18 mouse cellular contexts compared by ENCODE assay signal in the genomic region with DNA sequence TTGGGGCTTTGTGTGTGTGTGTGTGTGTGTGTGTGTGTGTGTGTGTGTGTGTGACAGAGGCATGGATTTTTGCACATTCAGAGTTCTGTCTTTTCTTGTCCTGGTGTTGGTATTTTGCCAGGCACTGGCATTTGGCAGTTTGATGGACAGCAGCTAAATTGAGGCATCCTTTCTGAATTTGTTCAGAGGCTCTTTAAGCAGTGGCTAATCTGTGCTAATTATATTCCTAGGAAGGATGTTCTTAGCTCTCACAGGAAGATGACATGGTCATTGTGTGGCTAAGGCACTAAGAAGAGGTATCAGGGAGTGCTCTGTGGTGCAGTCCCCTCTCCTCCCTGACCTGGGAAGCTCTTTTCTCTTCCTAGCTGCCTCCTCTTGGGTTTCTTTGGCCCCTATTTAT.
DNase-seq lines count a peak whose midpoint lies in the region; ATAC-seq and TF ChIP-seq lines count a peak whose summit lies in the region.
"Had no signal": no experiment of that assay in that cellular context is flagged by ENCODE, and none has a peak within 500 bp of the region (broad histone marks: within the 10 kb centered on the region; RNA-seq: fewer than 3 reads in every experiment).

No protein-coding gene starts in this region.

- intact Hi-C loops in gastrocnemius, adult 2 months (cut with DNase I): no loop called here

- peaks cover 18% of the 10 kb centered on the region; the same call in 1 of the 2 replicates for H3K36me3 ChIP-seq in heart, embryonic 10.5 days
- H3K36me3 ChIP-seq in midbrain, embryonic 11.5 days (ENCODE audit: control insufficient read depth, insufficient read depth, low read length): no peaks in the 10 kb centered on the region
- H3K36me3 ChIP-seq in midbrain, embryonic 16.5 days (ENCODE audit: control insufficient read depth, insufficient read depth, low read length): no peaks in the 10 kb centered on the region
- no peaks in the 10 kb centered on the region for H3K36me3 ChIP-seq in forebrain, embryonic 13.5 days (ENCODE audit: poor library complexity, severe bottlenecking)
- H3K36me3 ChIP-seq: hindbrain, embryonic 12.5 days; kidney, embryonic 15.5 days; liver, embryonic 12.5 days had no signal

- H3K4me2 ChIP-seq in midbrain, embryonic 11.5 days: no peak overlapping the region
- no peak overlapping the region for H3K4me2 ChIP-seq in midbrain, embryonic 16.5 days (ENCODE audit: low read length)
- H3K4me2 ChIP-seq in forebrain, embryonic 13.5 days: no peak overlapping the region
- H3K4me2 ChIP-seq: hindbrain, embryonic 12.5 days; kidney, embryonic 15.5 days; liver, embryonic 12.5 days; lung, embryonic 14.5 days had no signal

- TF ChIP-seq CTCF in gastrocnemius, adult 2 months (IDR thresholded peaks at IDR 0.05): no peak

- H3K4me3 ChIP-seq in heart, embryonic 10.5 days: no peak overlapping the region
- no peak overlapping the region for H3K4me3 ChIP-seq in midbrain, embryonic 11.5 days (ENCODE audit: low read depth, low read length)
- H3K4me3 ChIP-seq in midbrain, embryonic 16.5 days (ENCODE audit: low read depth, low read length): no peak overlapping the region
- H3K4me3 ChIP-seq in forebrain, embryonic 13.5 days: no peak overlapping the region
- no peak overlapping the region for H3K4me3 ChIP-seq in gastrocnemius, adult 2 months
- H3K4me3 ChIP-seq: hindbrain, embryonic 12.5 days; kidney, embryonic 15.5 days; liver, embryonic 12.5 days had no signal

- peak; percentile 58; the same call in 1 of the 2 replicates for ATAC-seq in midbrain, embryonic 11.5 days (ENCODE audit: low FRiP score)
- no peak for ATAC-seq in midbrain, embryonic 16.5 days
- ATAC-seq in forebrain, embryonic 13.5 days: peak; percentile 58
- ATAC-seq: inflammation-experienced regulatory T-cells, adult 6 months; liver, embryonic 12.5 days had no signal

- H3K9me3 ChIP-seq in heart, embryonic 10.5 days: no peaks in the 10 kb centered on the region
- no peaks in the 10 kb centered on the region for H3K9me3 ChIP-seq in midbrain, embryonic 11.5 days (ENCODE audit: control insufficient read depth, low read length)
- H3K9me3 ChIP-seq in midbrain, embryonic 16.5 days (replicated peaks; ENCODE audit: control insufficient read depth, low read length, poor library complexity, severe bottlenecking): no peaks in the 10 kb centered on the region
- no peaks in the 10 kb centered on the region for H3K9me3 ChIP-seq in forebrain, embryonic 13.5 days (replicated peaks)
- H3K9me3 ChIP-seq: hindbrain, embryonic 12.5 days; kidney, embryonic 15.5 days; liver, embryonic 12.5 days had no signal

- H3K27ac ChIP-seq in heart, embryonic 10.5 days: peak overlapping the region; percentile 29
- no peak overlapping the region for H3K27ac ChIP-seq in midbrain, embryonic 11.5 days (ENCODE audit: low read depth, low read length)
- no peak overlapping the region for H3K27ac ChIP-seq in midbrain, embryonic 16.5 days (ENCODE audit: low read length)
- 0 out of 2 replicates have a peak overlapping the region, but pooled peaks have one; percentile 31 for H3K27ac ChIP-seq in forebrain, embryonic 13.5 days
- H3K27ac ChIP-seq in gastrocnemius, adult 2 months: no peak overlapping the region
- H3K27ac ChIP-seq: hindbrain, embryonic 12.5 days; kidney, embryonic 15.5 days; liver, embryonic 12.5 days had no signal

- H3K4me1 ChIP-seq in heart, embryonic 10.5 days: peaks cover 14% of the 10 kb centered on the region
- H3K4me1 ChIP-seq in midbrain, embryonic 11.5 days (ENCODE audit: control insufficient read depth, insufficient read depth, low read length): 0 out of 2 replicates have a peak, but pooled peaks cover 4% of the 10 kb centered on the region
- H3K4me1 ChIP-seq in midbrain, embryonic 16.5 days (ENCODE audit: control insufficient read depth, insufficient read depth, low read length): no peaks in the 10 kb centered on the region
- peaks cover 12% of the 10 kb centered on the region for H3K4me1 ChIP-seq in forebrain, embryonic 13.5 days
- H3K4me1 ChIP-seq: hindbrain, embryonic 12.5 days; liver, embryonic 12.5 days had no signal

- H3K9ac ChIP-seq in midbrain, embryonic 11.5 days (ENCODE audit: low read length): no peak overlapping the region
- H3K9ac ChIP-seq in midbrain, embryonic 16.5 days (ENCODE audit: low read depth, low read length): no peak overlapping the region
- H3K9ac ChIP-seq in forebrain, embryonic 13.5 days: no peak overlapping the region
- H3K9ac ChIP-seq: hindbrain, embryonic 12.5 days; kidney, embryonic 15.5 days; liver, embryonic 12.5 days; lung, embryonic 14.5 days had no signal

- H3K27me3 ChIP-seq in heart, embryonic 10.5 days (ENCODE audit: insufficient read depth, poor library complexity, severe bottlenecking): no peaks in the 10 kb centered on the region
- H3K27me3 ChIP-seq in midbrain, embryonic 11.5 days (ENCODE audit: control insufficient read depth, insufficient read depth, low read length): no peaks in the 10 kb centered on the region
- H3K27me3 ChIP-seq in midbrain, embryonic 16.5 days (ENCODE audit: control insufficient read depth, insufficient read depth, low read depth, low read length): no peaks in the 10 kb centered on the region
- no peaks in the 10 kb centered on the region for H3K27me3 ChIP-seq in forebrain, embryonic 13.5 days
- H3K27me3 ChIP-seq: hindbrain, embryonic 12.5 days; kidney, embryonic 15.5 days; liver, embryonic 12.5 days had no signal

- no peak for DNase-seq in heart, embryonic 10.5 days (ENCODE audit: low spot score)
- no peak for DNase-seq in heart, postnatal 4 days
- DNase-seq in midbrain, embryonic 11.5 days (ENCODE audit: low spot score, missing footprints): no peak
- peak; percentile 26 for DNase-seq in Muller cell, postnatal 12 days (ENCODE audit: inconsistent ontology term)
- DNase-seq in urinary bladder, adult 18-20 months (ENCODE audit: low spot score in 2 of 2): no peak
- DNase-seq in gastrocnemius, adult 2 months: no peak
- DNase-seq: adrenal gland, postnatal 36 days; B cell, adult 2 months; cerebellum, adult 9-11 months; gastrocnemius, postnatal 36 days; lung, embryonic 14.5 days; thymus, postnatal 14 days had no signal

Comparison
In these comparisons a context has a peak if more than half of its experiments do, and no peak if none do; other contexts are left out.
1. H3K27ac ChIP-seq: peak in heart, embryonic 10.5 days (single experiment) and forebrain, embryonic 13.5 days (single experiment); none in midbrain, embryonic 11.5 days (single experiment), midbrain, embryonic 16.5 days (single experiment) and gastrocnemius, adult 2 months (single experiment).